Mouse (Mus musculus): Measurements from ENCODE around the gene Pde10a.

DNA sequence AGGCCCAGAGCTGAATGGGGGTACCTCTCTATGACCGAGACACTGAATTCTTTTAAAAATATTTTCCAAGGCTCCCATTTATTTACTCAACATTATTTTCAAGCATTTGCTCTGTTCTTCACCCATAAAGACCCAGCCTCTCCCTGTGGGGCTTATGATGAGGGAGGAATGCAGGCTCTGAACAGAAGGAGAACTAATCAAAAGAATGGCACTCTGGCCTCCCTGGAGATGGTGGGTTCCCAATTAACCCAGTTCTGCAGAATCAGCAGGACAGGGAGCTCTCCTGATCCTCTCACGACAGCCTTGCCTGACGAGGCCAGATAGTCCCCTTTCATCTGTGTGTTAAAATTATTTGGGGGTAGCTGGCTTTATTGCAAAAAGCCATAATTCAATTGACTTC, 117.2 kb downstream of the Pde10a start:
- no peak for TF ChIP-seq CTCF (IDR thresholded peaks at IDR 0.05; ENCODE audit: low read depth)
- no peak for TF ChIP-seq EP300 (IDR thresholded peaks at IDR 0.05; ENCODE audit: low read depth)

Data from heart, postnatal 0 days (tissue).